Mouse (Mus musculus): ENCODE data around the gene Diaph2. TPM values are rescaled to one million over a fixed set of nuclear protein-coding genes. Genes with fewer than 3 reads are reported as not detected.
"Not testable (repeated sequence)": the region's sequence is repeated elsewhere in the genome, so short reads cannot be mapped to it uniquely, and the experiment has no call there.

The Diaph2 gene
- polyA plus RNA-seq, 1 experiment from 2014 or later = 2.3 TPM

DNA sequence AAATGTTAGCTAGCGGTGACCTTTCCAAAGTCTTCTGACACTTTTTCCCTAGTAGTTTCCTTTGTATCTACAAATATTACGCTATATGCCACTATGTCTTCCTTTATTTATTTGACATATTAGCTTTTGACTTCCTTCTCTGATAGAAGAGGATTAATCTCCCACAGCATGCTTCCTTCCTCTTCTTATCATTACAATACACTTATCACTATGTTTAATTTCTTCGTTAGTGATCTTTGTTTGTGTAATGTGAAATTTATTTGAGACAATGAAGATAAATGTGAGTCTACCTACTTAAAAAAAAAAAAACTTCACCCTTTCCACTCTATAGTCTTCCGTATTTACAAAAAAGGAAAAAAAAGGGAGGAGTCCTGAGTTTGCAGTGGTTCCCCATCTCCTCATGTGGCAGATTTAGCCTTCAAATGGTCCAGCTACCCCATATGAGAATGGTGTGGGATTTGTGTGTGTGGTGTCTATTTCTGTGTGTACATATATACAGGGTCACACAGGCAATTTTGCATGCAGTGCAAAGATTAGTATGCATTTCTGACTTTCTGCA lies 27.9 kb downstream of the Diaph2 start:
- Histone ChIP-seq H3K9ac (ENCODE audit: low read depth, low read length) (no peak overlapping the region), H3K27ac (ENCODE audit: low read depth, low read length) (no peak overlapping the region), H3K9me3 (ENCODE audit: control insufficient read depth) (no peaks in the 10 kb centered on the region), H3K4me2 (replicated peaks; ENCODE audit: low read depth) (no peak overlapping the region), H3K27me3 (replicated peaks; ENCODE audit: control insufficient read depth, insufficient read depth, low read length) (no peaks in the 10 kb centered on the region), H3K4me1 (replicated peaks; ENCODE audit: control insufficient read depth, insufficient read depth, low read length) (no peaks in the 10 kb centered on the region), H3K4me3 (ENCODE audit: low read depth, low read length) (no peak overlapping the region), H3K36me3 (ENCODE audit: control insufficient read depth, insufficient read depth) (no peaks in the 10 kb centered on the region)
- no peak for ATAC-seq
- no peak for TF ChIP-seq CTCF (IDR thresholded peaks at IDR 0.05; ENCODE audit: low read depth)
- WGBS = 74% methylated on average over 4 of the region's 4 CpGs

DNA sequence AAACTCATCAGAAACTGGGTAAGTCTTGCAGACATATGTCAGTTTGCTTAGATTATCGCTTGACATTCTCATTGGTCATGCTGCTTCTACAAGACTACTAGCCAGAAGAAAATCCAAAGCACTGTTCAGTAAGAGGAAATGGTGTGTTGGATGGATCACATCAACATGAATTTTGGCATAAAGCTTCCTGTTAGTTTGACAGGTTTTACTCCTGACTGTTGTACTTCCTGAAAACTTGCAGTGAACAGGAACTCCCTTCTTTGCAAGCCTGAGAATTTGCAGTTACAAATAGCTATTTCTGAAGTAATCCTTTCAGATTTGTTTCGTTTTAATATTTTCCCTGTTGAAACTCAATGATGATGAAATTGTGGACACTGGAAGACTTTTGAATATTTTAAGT lies 32.3 kb downstream of the Diaph2 start:
- no peaks in the 10 kb centered on the region for H3K36me3 ChIP-seq (ENCODE audit: control insufficient read depth, insufficient read depth)
- H3K27ac ChIP-seq (ENCODE audit: low read depth, low read length) = no peak overlapping the region
- H3K9me3 ChIP-seq (ENCODE audit: control insufficient read depth) = no peaks in the 10 kb centered on the region
- TF ChIP-seq CTCF (IDR thresholded peaks at IDR 0.05; ENCODE audit: low read depth) = no peak
- H3K27me3 ChIP-seq (replicated peaks; ENCODE audit: control insufficient read depth, insufficient read depth, low read length) = no peaks in the 10 kb centered on the region
- H3K9ac ChIP-seq (ENCODE audit: low read depth, low read length) = no peak overlapping the region
- no peak overlapping the region for H3K4me2 ChIP-seq (replicated peaks; ENCODE audit: low read depth)
- H3K4me1 ChIP-seq (replicated peaks; ENCODE audit: control insufficient read depth, insufficient read depth, low read length) = no peaks in the 10 kb centered on the region
- H3K4me3 ChIP-seq (ENCODE audit: low read depth, low read length) = no peak overlapping the region
- 76% methylated on average over 2 of the region's 2 CpGs for WGBS
- no peak for ATAC-seq

DNA sequence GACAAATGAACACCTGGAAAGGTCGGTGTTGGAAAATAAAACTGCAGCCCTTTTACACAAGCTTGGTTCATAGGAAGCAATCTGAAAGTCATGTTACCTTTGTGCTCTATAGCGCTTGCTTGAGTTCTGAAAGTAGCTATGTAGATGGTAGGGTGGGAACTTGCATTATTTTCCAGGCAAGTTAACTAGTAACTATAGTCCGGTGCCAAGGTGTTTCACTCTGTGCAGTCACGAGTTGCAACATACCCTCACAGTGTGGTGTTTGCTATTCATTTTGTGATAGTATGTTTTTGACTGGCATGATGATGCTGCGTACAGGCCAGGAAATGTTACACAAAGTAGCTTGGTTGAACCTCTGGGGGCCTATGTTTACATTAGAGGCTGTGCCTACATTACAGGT lies 34.5 kb downstream of the Diaph2 start:
- Histone ChIP-seq H3K4me1 (replicated peaks; ENCODE audit: control insufficient read depth, insufficient read depth, low read length) (no peaks in the 10 kb centered on the region), H3K4me3 (ENCODE audit: low read depth, low read length) (no peak overlapping the region), H3K9me3 (ENCODE audit: control insufficient read depth) (no peaks in the 10 kb centered on the region), H3K36me3 (ENCODE audit: control insufficient read depth, insufficient read depth) (no peaks in the 10 kb centered on the region), H3K4me2 (replicated peaks; ENCODE audit: low read depth) (no peak overlapping the region), H3K9ac (ENCODE audit: low read depth, low read length) (no peak overlapping the region), H3K27ac (ENCODE audit: low read depth, low read length) (no peak overlapping the region), H3K27me3 (replicated peaks; ENCODE audit: control insufficient read depth, insufficient read depth, low read length) (no peaks in the 10 kb centered on the region)
- TF ChIP-seq CTCF (IDR thresholded peaks at IDR 0.05; ENCODE audit: low read depth) = no peak
- no peak for ATAC-seq
- 55% methylated on average over 5 of the region's 5 CpGs for WGBS

DNA sequence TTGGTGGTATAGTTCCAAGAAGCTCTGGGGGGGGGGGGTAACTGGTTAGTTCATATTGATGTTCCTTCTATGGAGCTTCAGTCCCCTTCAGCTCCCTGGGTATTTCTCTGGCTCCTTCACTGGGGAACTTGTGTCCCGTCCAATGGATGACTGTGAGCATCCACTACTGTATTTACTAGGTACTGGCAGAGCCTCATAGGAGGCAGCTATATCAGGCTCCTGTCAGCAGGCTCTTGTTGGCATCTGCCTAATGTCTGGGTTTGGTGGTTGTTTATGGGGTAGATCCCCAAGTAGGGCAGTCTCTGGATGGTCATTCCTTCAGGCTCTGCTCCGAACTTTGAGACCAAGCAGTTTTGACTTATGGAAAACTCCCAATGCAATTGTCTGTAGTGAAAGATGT lies 50.4 kb downstream of the Diaph2 start:
- H3K27ac ChIP-seq (ENCODE audit: low read depth, low read length); H3K9ac ChIP-seq (ENCODE audit: low read depth, low read length); H3K4me1 ChIP-seq (replicated peaks; ENCODE audit: control insufficient read depth, insufficient read depth, low read length); H3K9me3 ChIP-seq (ENCODE audit: control insufficient read depth); ATAC-seq; H3K4me2 ChIP-seq (replicated peaks; ENCODE audit: low read depth); H3K4me3 ChIP-seq (ENCODE audit: low read depth, low read length); H3K27me3 ChIP-seq (replicated peaks; ENCODE audit: control insufficient read depth, insufficient read depth, low read length); H3K36me3 ChIP-seq (ENCODE audit: control insufficient read depth, insufficient read depth): not testable (repeated sequence)
- 87% methylated on average over 2 of the region's 2 CpGs for WGBS

DNA sequence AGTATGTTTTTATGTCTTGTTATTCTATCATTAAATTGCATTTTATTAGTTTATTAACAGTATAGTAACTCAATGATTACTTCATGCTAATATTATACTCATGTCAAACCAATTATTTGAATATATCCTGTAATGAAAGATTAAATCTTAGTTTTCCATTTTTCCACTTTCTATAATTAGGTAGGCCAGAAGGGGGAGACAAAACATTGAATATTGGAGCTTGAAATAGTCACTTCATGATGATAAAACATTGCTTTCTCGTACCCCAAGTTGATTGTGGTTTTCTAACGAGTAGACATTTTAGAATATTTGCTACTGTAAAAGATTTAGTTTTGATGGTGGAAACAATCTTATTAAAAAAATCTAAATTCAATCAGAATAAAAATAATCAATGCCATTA lies 82.4 kb downstream of the Diaph2 start:
- Histone ChIP-seq H3K4me2 (replicated peaks; ENCODE audit: low read depth) (no peak overlapping the region), H3K27me3 (replicated peaks; ENCODE audit: control insufficient read depth, insufficient read depth, low read length) (no peaks in the 10 kb centered on the region), H3K36me3 (ENCODE audit: control insufficient read depth, insufficient read depth) (no peaks in the 10 kb centered on the region), H3K27ac (ENCODE audit: low read depth, low read length) (no peak overlapping the region), H3K9ac (ENCODE audit: low read depth, low read length) (no peak overlapping the region), H3K4me3 (ENCODE audit: low read depth, low read length) (no peak overlapping the region), H3K9me3 (ENCODE audit: control insufficient read depth) (no peaks in the 10 kb centered on the region), H3K4me1 (replicated peaks; ENCODE audit: control insufficient read depth, insufficient read depth, low read length) (no peaks in the 10 kb centered on the region)
- peak; percentile 55 for TF ChIP-seq CTCF (IDR thresholded peaks at IDR 0.05; ENCODE audit: low read depth)
- ATAC-seq = no peak
- WGBS = 43% methylated on average over 2 of the region's 2 CpGs

DNA sequence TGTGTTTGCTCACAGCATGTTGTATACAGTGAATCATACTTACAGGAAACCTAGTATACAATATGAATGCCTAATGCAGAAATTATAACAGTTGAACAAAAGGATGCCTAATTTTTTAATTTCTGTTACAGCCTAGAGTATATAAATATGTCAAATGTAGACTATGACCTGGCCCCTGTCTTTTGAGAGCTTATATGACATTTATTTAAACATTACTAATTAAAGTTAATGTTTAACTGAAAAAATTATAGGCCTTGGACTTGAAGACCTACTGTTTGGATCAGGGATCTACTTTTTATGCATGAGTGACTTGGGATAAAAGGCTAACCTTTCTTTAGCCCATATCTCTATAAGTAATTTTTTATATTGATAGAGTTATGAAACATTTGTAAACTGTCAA lies 84.3 kb downstream of the Diaph2 start:
- no peaks in the 10 kb centered on the region for H3K36me3 ChIP-seq (ENCODE audit: control insufficient read depth, insufficient read depth)
- H3K27me3 ChIP-seq (replicated peaks; ENCODE audit: control insufficient read depth, insufficient read depth, low read length) = no peaks in the 10 kb centered on the region
- H3K9ac ChIP-seq (ENCODE audit: low read depth, low read length) = no peak overlapping the region
- H3K4me3 ChIP-seq (ENCODE audit: low read depth, low read length) = no peak overlapping the region
- no peak overlapping the region for H3K4me2 ChIP-seq (replicated peaks; ENCODE audit: low read depth)
- ATAC-seq = no peak
- no peak overlapping the region for H3K27ac ChIP-seq (ENCODE audit: low read depth, low read length)
- H3K4me1 ChIP-seq (replicated peaks; ENCODE audit: control insufficient read depth, insufficient read depth, low read length) = no peaks in the 10 kb centered on the region
- TF ChIP-seq CTCF (IDR thresholded peaks at IDR 0.05; ENCODE audit: low read depth) = no peak
- no peaks in the 10 kb centered on the region for H3K9me3 ChIP-seq (ENCODE audit: control insufficient read depth)

DNA sequence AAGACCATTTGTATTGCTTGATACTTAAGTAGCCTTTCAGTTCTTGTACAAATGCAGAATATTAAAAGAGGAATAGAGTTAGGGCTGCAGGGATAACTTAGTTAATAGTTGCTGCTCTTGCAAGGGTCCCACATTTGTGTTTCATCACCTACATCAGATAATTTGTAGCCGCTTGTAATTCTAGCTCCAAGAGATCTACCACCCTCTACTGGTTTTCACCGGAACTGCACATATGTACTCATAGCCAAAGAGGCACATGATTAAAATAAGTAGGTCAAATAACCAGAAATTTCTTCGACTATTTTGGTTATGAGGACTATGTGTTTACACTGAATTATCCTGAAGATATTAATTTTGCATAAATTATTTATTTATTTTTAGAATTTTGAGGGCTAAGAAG lies 134.9 kb downstream of the Diaph2 start:
- Histone ChIP-seq H3K27ac (ENCODE audit: low read depth, low read length) (no peak overlapping the region), H3K9me3 (ENCODE audit: control insufficient read depth) (no peaks in the 10 kb centered on the region)
- WGBS = 17% methylated on average over 3 of the region's 3 CpGs

More for the DNA sequence above, 134.9 kb downstream of the Diaph2 start:
- no peak for ATAC-seq
- Histone ChIP-seq H3K4me2 (replicated peaks; ENCODE audit: low read depth) (no peak overlapping the region), H3K4me1 (replicated peaks; ENCODE audit: control insufficient read depth, insufficient read depth, low read length) (no peaks in the 10 kb centered on the region), H3K27me3 (replicated peaks; ENCODE audit: control insufficient read depth, insufficient read depth, low read length) (no peaks in the 10 kb centered on the region), H3K36me3 (ENCODE audit: control insufficient read depth, insufficient read depth) (no peaks in the 10 kb centered on the region), H3K4me3 (ENCODE audit: low read depth, low read length) (no peak overlapping the region), H3K9ac (ENCODE audit: low read depth, low read length) (no peak overlapping the region)
- TF ChIP-seq CTCF (IDR thresholded peaks at IDR 0.05; ENCODE audit: low read depth) = peak; percentile 69

Measured in intestine, postnatal 0 days (tissue).